Mouse (Mus musculus) adrenal gland, postnatal 4 days (tissue): ENCODE measurements around the gene Iffo2. TPM values are rescaled to one million over a fixed set of nuclear protein-coding genes. Genes with fewer than 3 reads are reported as not detected.
A peak's percentile ranks its signal among the peaks of the same experiment; 100 is the strongest.

Experiments used
- DNase-seq, 2 experiments: peaks; one replicate each; pipeline ENCODE4 v3.0.0; 2021 to 2022; ENCODE audit warnings: low spot score in 2 of 2, mixed read lengths in 2 of 2
- total RNA-seq, 2 experiments: library from RNA; stranded (reverse); gene quantifications; 2 replicates each; pipeline ENCODE4 v1.2.3; 2021

Iffo2 gene
- total RNA-seq, 2 experiments from 2014 or later: 17.6 to 17.8 TPM

GRCm38 (mm10) chr4:139602357-139603244 lies 72.3 kb downstream of the Iffo2 start, which contains the start of gene Gm21969:
TSS of gene Gm21969 (plus strand) at chr4:139603186.
- no peak for DNase-seq

DNA sequence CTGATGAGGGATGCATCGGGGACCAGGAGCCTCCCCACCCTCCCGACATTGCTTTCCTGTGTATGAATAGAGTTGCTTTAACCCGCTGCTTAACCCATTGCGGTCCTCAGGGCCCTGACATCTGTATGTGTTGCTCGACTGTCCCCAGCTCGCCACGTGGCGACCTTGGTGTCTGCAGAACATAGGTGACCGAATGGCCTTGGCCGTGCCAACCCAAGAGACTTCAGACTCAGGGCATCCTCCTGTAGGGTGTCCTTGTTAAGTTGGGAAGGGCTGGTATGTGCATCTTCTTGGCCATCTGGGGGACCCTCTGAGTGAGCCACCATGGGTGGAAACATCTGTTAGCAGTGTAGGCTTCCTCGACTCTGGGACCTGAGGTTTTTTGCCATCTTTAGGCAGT lies 74.9 kb downstream of the Iffo2 start:
- no peak for DNase-seq

- DNase-seq: no peak
These were observed 76.4 kb downstream of the Iffo2 start for GRCm38 (mm10) chr4:139606732-139607131.

DNA sequence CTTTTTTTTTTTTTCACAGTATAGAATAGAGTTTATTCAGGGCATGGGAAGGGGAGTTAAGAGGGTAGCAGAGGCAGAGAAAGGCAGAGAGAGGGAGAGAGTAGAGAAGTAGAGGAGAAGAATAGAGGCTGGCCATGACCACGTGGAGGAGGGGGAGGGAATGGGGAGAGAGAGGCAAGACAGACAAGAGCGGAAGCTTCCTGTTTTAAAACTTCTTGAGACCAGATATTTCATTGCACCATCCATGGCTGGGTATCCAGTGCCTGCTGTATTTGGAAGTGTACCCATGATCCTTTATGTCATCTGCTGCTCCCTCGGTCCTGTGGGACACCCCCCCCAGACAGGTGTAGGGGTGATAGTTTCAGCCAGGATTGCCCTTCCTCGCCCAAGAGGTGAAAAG lies 78.6 kb downstream of the Iffo2 start:
- no peak for DNase-seq

GRCm38 (mm10) chr4:139610954-139611353 lies 80.6 kb downstream of the Iffo2 start:
- no peak for DNase-seq

- DNase-seq: peak; percentile 60 to 78
These were observed 81.2 kb downstream of the Iffo2 start for GRCm38 (mm10) chr4:139611542-139611953.

GRCm38 (mm10) chr4:139614524-139615260 lies 84.3 kb downstream of the Iffo2 start:
- no peak for DNase-seq

- no peak for DNase-seq
These were observed 86.1 kb downstream of the Iffo2 start for GRCm38 (mm10) chr4:139616276-139617000.

- DNase-seq: no peak
These were observed 86.6 kb downstream of the Iffo2 start for GRCm38 (mm10) chr4:139617001-139617364.

- no peak for DNase-seq
These were observed 89.4 kb downstream of the Iffo2 start for GRCm38 (mm10) chr4:139619765-139620164.

- peak; percentile 49 to 75 for DNase-seq
These were observed 92.3 kb downstream of the Iffo2 start, which contains the start of gene Aldh4a1 for GRCm38 (mm10) chr4:139622373-139623282. TSS of gene Aldh4a1 (plus strand) at chr4:139622866.

DNA sequence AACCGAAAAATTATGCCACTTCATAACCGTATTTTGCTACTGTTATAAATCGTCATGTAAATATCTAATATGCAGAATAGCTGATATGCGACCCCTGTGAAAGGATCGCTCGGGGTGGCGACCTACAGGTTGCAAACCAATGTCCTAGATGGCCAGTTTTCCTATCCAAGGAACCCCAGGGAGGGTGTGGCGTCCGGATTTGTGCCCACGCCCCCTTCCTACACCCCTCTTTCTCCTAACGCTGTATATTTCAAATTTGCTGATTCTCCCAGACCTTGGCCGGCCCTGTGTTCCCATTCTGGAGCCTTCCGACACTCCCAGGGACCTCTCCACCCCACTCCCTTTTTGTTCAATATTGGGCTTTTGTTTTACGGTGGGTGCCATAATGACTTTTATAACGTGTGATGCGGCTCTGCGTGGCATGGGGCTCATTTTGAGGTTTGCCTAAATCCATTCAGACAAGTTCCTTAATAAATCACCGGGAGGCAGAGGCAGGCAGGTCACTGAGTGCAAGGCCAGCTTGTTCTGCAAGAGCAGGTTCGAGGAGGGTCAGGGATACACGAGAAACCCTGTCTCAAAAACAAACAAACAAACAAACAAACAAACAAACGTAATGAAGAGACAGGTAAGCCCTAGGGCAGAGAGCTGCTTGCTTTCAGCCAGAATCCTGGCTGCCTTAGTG lies 93.2 kb downstream of the Iffo2 start:
- no peak for DNase-seq

GRCm38 (mm10) chr4:139624116-139624489 lies 93.8 kb downstream of the Iffo2 start:
- DNase-seq: no peak

DNA sequence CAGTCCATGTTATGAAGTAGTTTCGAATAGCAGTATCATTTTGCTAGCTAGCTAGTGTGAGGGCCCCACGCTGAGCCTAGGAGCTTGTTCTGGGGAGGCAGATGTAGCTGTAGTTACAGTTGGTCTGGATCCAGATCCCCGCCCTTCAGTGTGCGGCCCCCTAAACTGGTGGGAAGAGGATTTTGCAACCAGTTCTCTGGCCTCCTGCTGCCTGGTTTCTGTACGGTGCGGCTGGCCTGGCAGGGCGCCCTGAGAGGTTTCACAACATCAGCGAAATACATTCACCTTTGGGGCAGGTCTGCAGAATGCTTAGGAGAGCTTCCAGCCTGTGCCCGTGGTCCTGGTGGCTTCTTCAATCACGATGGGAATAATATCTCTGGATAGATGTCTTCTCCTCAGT lies 94.4 kb downstream of the Iffo2 start:
- DNase-seq: no peak

- DNase-seq: no peak
These were observed 97.0 kb downstream of the Iffo2 start for GRCm38 (mm10) chr4:139627361-139627760.

DNA sequence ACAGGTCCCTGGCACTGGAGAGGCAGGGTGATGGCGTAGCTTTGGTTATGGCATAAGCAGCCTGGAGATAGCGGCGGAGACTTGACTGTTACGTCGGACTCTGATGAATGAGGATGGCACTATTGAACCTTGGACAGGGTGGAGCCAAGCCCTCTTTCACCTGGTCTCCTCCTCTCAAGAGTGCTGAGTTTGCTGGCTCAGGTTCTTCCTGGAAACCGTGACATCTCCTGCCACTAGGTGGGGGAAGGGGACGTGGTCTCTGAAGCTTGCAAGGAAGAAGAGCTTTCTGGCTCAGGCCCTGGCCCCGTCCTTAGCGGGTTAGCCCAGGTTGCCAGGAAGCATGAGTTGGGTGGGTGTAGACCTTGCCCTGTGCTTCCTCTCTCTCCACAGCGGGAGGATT lies 99.8 kb downstream of the Iffo2 start:
- DNase-seq: no peak

DNA sequence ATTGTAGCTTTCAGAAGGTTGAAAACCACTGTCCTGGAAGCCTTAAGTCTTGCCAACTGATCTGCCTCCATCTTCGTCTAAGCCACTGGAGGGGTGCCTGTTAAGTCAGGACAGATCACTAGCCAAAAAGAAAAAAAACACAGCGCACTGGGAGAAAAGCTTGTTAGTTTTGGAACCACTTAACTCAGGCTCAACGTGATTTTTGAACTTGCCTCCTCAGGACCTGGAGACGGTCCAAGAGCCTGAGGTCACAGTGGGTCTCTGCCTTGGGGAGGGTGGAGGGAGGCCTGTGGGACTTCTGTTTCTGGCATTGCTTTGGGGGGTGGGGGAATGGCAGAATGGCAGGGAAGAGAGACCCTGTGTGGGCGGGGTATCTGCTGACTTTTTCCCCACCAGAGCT lies 100.8 kb downstream of the Iffo2 start:
- DNase-seq: no peak

GRCm38 (mm10) chr4:139631569-139632253 lies 101.4 kb downstream of the Iffo2 start:
- no peak for DNase-seq

DNA sequence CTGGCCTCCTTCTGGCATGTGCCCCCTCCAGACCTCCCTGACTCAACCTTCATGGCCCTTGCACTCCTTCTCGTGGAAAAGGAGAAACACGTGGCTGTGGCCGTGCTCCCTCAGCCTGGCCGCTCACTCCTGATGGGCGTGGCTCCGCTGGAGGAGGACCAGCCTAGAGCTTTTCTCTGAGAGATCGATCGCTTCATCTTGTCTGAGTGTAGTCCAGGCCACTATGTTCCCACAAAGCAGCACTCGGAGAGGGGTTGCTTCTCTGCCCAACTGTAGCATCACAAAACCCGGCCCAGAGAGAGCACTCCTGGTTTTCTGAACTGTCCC lies 101.9 kb downstream of the Iffo2 start:
- no peak for DNase-seq
